Mouse (Mus musculus) heart, postnatal 0 days (tissue): Measurements from ENCODE around the gene Bdh2. TPM values are rescaled to one million over a fixed set of nuclear protein-coding genes. Genes with fewer than 3 reads are reported as not detected.
A peak's percentile ranks its signal among the peaks of the same experiment; 100 is the strongest.

Source experiments
- ATAC-seq: fragments of 200-750 bp; cut with Nextera tagmentation; 2 replicates; pipeline ENCODE4 v1.8.0; 2017; ENCODE audit warnings: low read depth, moderate number of reproducible peaks, moderate library complexity; ENCODE audit not compliant: insufficient read depth
- DNase-seq: peaks from one replicate; pipeline ENCODE4 v3.0.0-alpha.2; 2016; ENCODE audit warnings: low spot score
- H3K27ac ChIP-seq: fragments of 300-500 bp; sonication (generic); 2 replicates; pipeline ENCODE4 v1.5.1; 2014; ENCODE audit warnings: low read depth, mild to moderate bottlenecking
- H3K27me3 ChIP-seq: fragments of 300-500 bp; sonication (generic); 2 replicates; pipeline ENCODE4 v1.6.1; 2014; ENCODE audit warnings: low read length, mixed read lengths; ENCODE audit not compliant: control insufficient read depth, insufficient read depth
- H3K36me3 ChIP-seq: fragments of 300-500 bp; sonication (generic); replicated peaks from 2 replicates; pipeline ENCODE4 v1.6.1; 2014; ENCODE audit warnings: low read length, mixed read lengths; ENCODE audit not compliant: control insufficient read depth, insufficient read depth
- H3K4me1 ChIP-seq: fragments of 300-500 bp; sonication (generic); 2 replicates; pipeline ENCODE4 v1.6.1; 2014; ENCODE audit warnings: antibody characterized with exemption; ENCODE audit not compliant: control insufficient read depth, insufficient read depth
- H3K4me2 ChIP-seq: fragments of 300-500 bp; sonication (generic); 2 replicates; pipeline ENCODE4 v1.6.1; 2014; ENCODE audit warnings: low read depth, mild to moderate bottlenecking, low read length, moderate library complexity
- H3K4me3 ChIP-seq: fragments of 300-500 bp; sonication (generic); 2 replicates; pipeline ENCODE4 v1.5.1; 2014; ENCODE audit warnings: low read depth, low read length
- H3K9ac ChIP-seq: fragments of 300-500 bp; sonication (generic); replicated peaks from 2 replicates; pipeline ENCODE4 v1.6.1; 2014; ENCODE audit warnings: low read depth, low read length, mixed read lengths
- H3K9me3 ChIP-seq: fragments of 300-500 bp; sonication (generic); replicated peaks from 2 replicates; pipeline ENCODE4 v1.6.1; 2016; ENCODE audit warnings: low read length; ENCODE audit not compliant: control insufficient read depth
- CTCF ChIP-seq: IDR thresholded peaks from 2 replicates; pipeline ENCODE4 v1.5.1; 2016; ENCODE audit warnings: antibody characterized with exemption, control low read depth, low read depth
- EP300 ChIP-seq: IDR thresholded peaks from 2 replicates; pipeline ENCODE4 v1.6.1; 2016; ENCODE audit warnings: antibody characterized with exemption, low read depth
- WGBS: fragments of 180-500 bp; shearing (Covaris S2); extraction: QIAGEN DNeasy Blood & Tissue Kit; methylation state at CpG from one replicate; pipeline ENCODE4 v1.1.7; 2014; 5-methylcytosine and 5-hydroxymethylcytosine counted together
- polyA plus RNA-seq: library from polyadenylated mRNA; unstranded; fragments of >200 nt; fragmentation: Nextera tagmentation; extraction: Ambion mirVana; gene quantifications from 2 replicates; pipeline ENCODE4 v1.2.1, GENCODE M21; 2015
- total RNA-seq: library from RNA; depleted of rRNA; stranded (reverse); fragments of >200 nt; gene quantifications from 2 replicates; pipeline ENCODE4 v1.2.3, GENCODE M21; 2014; ENCODE audit warnings: low replicate concordance; rRNA removed

Gene Bdh2
- total RNA-seq = 3.2 TPM in 1 of 2 replicates, not detected in the other
- polyA plus RNA-seq = 2.7 TPM in 2 replicates

DNA sequence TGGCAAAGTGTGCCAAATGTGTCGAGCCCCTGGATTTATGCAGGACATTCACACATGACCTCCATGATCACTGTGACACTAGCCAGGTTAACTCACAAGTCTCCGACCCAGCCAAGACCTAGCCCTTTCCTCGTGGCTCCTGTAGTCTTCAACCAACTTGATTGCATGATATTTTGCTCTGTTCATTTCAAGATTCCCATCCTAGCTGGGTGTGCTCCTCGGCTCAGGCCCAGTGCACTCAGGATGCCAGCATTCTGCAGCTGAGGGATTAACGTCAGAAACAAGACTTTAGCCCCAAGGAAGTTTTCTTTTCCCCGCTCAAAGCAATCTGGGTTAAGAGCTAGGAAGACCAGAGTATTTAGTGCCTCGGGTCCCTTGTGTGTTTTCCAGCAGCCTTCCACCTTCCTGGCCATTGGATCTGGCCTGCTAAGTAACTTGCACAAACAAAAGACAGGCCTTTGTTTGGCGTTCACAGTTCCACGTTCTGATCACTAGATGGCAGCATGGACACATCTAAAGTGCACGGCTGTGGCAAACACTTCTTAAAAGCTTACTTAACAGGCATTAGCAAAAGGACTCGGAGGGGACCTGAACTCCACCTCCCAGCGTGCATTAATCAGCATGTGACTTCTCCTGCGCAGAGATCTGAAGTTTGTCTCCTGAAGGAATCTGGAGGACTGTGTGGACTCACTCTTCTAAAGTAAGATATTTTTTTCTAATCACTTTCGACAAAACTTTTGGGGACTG is at the start of gene Bdh2:
Bdh2 (plus strand) TSS at position 553 of the 747 bp plus-strand sequence.
- 0 out of 2 replicates have a peak within 1 kb of the TSS, but pooled peaks have one; percentile 3 for H3K9ac ChIP-seq

DNA sequence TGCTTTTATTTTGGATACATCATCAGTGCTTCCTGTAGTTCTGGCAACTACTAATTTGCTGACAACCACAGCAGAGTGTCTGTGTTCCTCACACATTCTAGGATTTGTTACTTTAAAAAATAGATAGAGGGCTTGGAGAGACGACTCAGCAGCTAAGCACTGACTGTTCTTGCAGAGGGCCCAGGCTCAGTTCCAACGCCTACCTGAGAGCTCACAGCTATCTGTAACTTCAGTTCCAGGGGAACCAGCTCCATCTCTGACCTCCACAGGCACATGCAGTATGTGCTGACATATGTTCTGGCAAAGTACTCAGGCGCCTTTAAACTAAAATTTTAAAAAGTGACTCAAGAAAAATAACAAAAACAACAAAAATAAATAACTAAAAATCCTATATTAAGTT is 49.0 kb upstream of the Bdh2 start:
- TF ChIP-seq CTCF (no peak), EP300 (no peak)
- DNase-seq (no peak), ATAC-seq (no peak)
- no peak overlapping the region for H3K4me2 ChIP-seq
- WGBS = 63% methylated on average over 3 of the region's 3 CpGs
- peaks cover 71% of the 10 kb centered on the region for H3K36me3 ChIP-seq
- H3K4me3 ChIP-seq = no peak overlapping the region
- no peaks in the 10 kb centered on the region for H3K4me1 ChIP-seq
- H3K9me3 ChIP-seq = no peaks in the 10 kb centered on the region
- no peaks in the 10 kb centered on the region for H3K27me3 ChIP-seq
- H3K9ac ChIP-seq = no peak overlapping the region
- H3K27ac ChIP-seq = no peak overlapping the region

More for the DNA sequence above, at the start of gene Bdh2:
- Histone ChIP-seq H3K4me3 (0 out of 2 replicates have a peak within 1 kb of the TSS, but pooled peaks have one; percentile 17), H3K4me1 (no peaks in the 10 kb centered on the region), H3K9me3 (no peaks in the 10 kb centered on the region), H3K4me2 (peak within 1 kb of the TSS; percentile 31), H3K27me3 (no peaks in the 10 kb centered on the region), H3K27ac (no peak within 1 kb of the TSS), H3K36me3 (no peaks in the 10 kb centered on the region)
- WGBS = 25% methylated on average over 14 of the region's 14 CpGs
- TF ChIP-seq CTCF (peak; percentile 94), EP300 (no peak)
- peak; percentile 83 for DNase-seq
- peak; percentile 78 for ATAC-seq

DNA sequence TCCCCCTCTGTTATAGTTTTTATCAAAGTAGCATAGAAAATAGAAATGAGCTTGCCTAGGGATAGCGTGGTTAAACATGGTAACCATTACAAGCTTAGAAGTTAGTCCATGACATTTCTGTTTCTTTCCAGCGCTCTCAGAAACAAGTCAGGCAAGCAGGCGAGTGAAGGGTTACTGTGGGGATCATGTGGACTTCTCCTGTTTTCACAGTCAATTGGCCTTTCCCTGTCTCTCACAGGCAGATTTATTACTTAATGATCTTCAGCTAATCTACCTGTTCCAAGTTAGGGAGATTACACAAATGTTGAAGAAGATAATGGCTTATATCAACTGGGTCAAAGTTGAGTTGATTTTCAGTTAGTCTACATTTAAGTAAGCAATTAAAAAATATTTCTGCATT is 48.6 kb upstream of the Bdh2 start:
- H3K36me3 ChIP-seq = peaks cover 75% of the 10 kb centered on the region

DNA sequence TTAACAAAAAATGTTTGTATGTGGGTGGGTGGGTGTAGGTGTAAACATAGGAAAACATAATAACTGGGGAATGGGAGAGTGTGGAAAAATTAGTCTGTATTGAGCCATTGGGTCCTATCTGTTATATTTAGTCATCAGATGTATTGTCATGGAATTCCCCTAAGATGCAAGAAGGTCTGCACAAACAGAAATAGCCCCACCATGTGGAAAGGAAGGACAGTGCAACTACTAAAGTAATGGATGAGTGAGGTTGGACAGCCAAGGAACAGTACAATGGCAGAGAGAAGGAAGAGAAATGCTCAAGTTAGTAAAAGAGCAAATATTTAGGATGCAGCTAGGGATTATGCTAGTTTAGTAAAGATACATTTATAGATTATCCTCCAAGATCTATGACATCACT is 35.3 kb upstream of the Bdh2 start:
- H3K4me2 ChIP-seq = no peak overlapping the region

More for the DNA sequence above, 48.6 kb upstream of the Bdh2 start:
- DNase-seq = no peak
- no peaks in the 10 kb centered on the region for H3K27me3 ChIP-seq
- 93% methylated on average over 3 of the region's 3 CpGs for WGBS
- no peak for TF ChIP-seq CTCF
- ATAC-seq = no peak
- H3K4me3 ChIP-seq = no peak overlapping the region
- H3K4me2 ChIP-seq = no peak overlapping the region
- no peak overlapping the region for H3K27ac ChIP-seq
- no peaks in the 10 kb centered on the region for H3K4me1 ChIP-seq
- no peaks in the 10 kb centered on the region for H3K9me3 ChIP-seq
- no peak overlapping the region for H3K9ac ChIP-seq

DNA sequence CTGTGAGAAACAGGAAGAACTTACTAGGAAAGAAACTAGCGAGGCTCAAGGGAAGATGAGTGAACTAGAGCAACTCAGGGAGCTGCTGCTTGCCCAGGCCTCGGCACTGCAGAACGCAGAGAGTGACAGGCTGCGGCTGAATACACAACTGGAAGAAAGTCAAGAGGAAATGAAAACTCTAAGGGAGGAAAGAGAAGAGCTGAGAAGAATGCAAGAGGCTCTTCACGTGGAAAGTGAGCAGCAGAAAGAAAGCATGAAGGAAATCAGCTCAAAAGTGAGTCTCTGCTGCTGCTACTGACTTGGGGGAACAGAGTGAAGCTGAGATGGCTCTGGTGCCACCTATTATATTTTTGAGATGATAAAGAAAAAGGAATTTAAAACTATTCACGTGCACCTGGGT is 34.2 kb upstream of the Bdh2 start:
- no peaks in the 10 kb centered on the region for H3K4me1 ChIP-seq
- 90% methylated on average over 6 of the region's 6 CpGs for WGBS
- DNase-seq = no peak
- no peak overlapping the region for H3K4me3 ChIP-seq
- H3K27me3 ChIP-seq = no peaks in the 10 kb centered on the region
- ATAC-seq = no peak
- TF ChIP-seq CTCF (no peak), EP300 (no peak)
- H3K36me3 ChIP-seq = peaks cover 91% of the 10 kb centered on the region
- H3K9me3 ChIP-seq = no peaks in the 10 kb centered on the region
- no peak overlapping the region for H3K27ac ChIP-seq
- no peak overlapping the region for H3K9ac ChIP-seq
- no peak overlapping the region for H3K4me2 ChIP-seq

More for the DNA sequence above, 35.3 kb upstream of the Bdh2 start:
- DNase-seq = peak; percentile 7
- no peak for TF ChIP-seq EP300
- peak; percentile 45 for TF ChIP-seq CTCF
- no peak overlapping the region for H3K27ac ChIP-seq
- no peaks in the 10 kb centered on the region for H3K9me3 ChIP-seq
- no peaks in the 10 kb centered on the region for H3K27me3 ChIP-seq
- no peak overlapping the region for H3K9ac ChIP-seq
- H3K4me3 ChIP-seq = no peak overlapping the region
- H3K4me1 ChIP-seq = no peaks in the 10 kb centered on the region
- H3K36me3 ChIP-seq = peaks cover 89% of the 10 kb centered on the region
- ATAC-seq = no peak
